Mouse (Mus musculus): ENCODE results near the gene Btbd2. TPM values are rescaled to one million over a fixed set of nuclear protein-coding genes. Genes with fewer than 3 reads are reported as not detected.
A peak's percentile ranks its signal among the peaks of the same experiment; 100 is the strongest.
"Not testable (repeated sequence)": the region's sequence is repeated elsewhere in the genome, so short reads cannot be mapped to it uniquely, and the experiment has no call there.

The Btbd2 gene
- polyA plus RNA-seq, 1 experiment from 2014 or later: 33.2 TPM

DNA sequence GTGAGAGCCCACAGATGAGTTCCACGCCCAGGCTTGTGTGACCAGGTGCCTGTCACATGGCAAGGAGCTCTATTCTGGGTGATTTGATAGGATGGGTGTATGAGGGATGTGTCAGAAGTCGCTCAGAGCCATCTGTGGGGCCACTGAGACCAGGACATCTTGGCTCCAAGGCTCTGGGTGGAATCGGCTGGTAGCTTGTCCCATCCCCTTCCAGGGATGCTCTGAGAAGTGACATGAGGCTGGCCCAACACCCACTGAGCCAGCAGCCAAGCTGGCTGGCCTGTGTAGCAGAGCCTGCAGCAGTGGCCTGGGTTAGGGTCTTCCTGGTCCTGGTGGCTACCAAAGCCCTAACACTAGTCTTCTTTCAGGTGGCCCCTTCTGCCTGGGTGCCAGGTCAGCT is 48.4 kb downstream of the Btbd2 start:
- H3K27ac ChIP-seq (ENCODE audit: low read length): no peak overlapping the region
- no peaks in the 10 kb centered on the region for H3K9me3 ChIP-seq (ENCODE audit: control insufficient read depth, low read length)
- no peak for ATAC-seq (ENCODE audit: low read depth)
- peaks cover 9% of the 10 kb centered on the region for H3K4me1 ChIP-seq (replicated peaks; ENCODE audit: control insufficient read depth, insufficient read depth, low read length)
- no peak overlapping the region for H3K4me2 ChIP-seq (ENCODE audit: low read depth, low read length)
- H3K4me3 ChIP-seq (ENCODE audit: low read length): no peak overlapping the region
- H3K27me3 ChIP-seq (ENCODE audit: control insufficient read depth, insufficient read depth, low read depth, low read length): no peaks in the 10 kb centered on the region
- H3K9ac ChIP-seq (ENCODE audit: low read length): no peak overlapping the region
- peaks cover 27% of the 10 kb centered on the region for H3K36me3 ChIP-seq (ENCODE audit: control insufficient read depth, insufficient read depth, low read length)
- WGBS: 79% methylated on average over 3 of the region's 3 CpGs

DNA sequence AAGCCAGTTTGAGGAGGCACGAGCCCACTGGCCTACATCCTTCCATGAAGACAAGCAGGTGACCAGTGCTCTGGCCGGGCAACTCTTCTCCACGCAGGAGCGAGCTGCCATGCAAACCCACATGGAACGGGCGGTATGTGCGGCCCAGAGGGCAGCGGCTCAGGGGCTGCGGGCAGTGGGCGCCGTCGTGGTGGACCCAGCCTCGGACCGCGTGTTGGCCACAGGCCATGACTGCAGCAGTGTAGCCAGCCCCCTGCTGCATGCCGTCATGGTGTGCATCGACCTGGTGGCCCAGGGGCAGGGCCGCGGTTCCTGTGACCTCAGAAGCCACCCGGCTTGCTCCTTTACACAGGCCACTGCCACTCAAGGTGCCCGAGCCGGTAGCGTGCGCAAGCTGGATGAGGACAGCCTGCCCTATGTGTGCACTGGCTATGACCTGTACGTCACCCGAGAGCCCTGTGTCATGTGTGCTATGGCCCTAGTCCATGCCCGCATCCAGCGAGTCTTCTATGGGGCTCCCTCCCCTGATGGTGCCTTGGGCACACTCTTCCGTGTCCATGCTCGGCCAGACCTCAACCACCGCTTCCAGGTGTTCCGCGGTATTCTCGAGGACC is 50.0 kb downstream of the Btbd2 start:
- Histone ChIP-seq H3K9ac (ENCODE audit: low read length) (no peak overlapping the region), H3K9me3 (ENCODE audit: control insufficient read depth, low read length) (no peaks in the 10 kb centered on the region), H3K36me3 (ENCODE audit: control insufficient read depth, insufficient read depth, low read length) (peaks cover 24% of the 10 kb centered on the region), H3K4me3 (ENCODE audit: low read length) (no peak overlapping the region), H3K27me3 (ENCODE audit: control insufficient read depth, insufficient read depth, low read depth, low read length) (no peaks in the 10 kb centered on the region), H3K27ac (ENCODE audit: low read length) (no peak overlapping the region), H3K4me1 (replicated peaks; ENCODE audit: control insufficient read depth, insufficient read depth, low read length) (peaks cover 15% of the 10 kb centered on the region), H3K4me2 (ENCODE audit: low read depth, low read length) (no peak overlapping the region)
- 92% methylated on average over 34 of the region's 34 CpGs for WGBS
- ATAC-seq (ENCODE audit: low read depth): no peak

DNA sequence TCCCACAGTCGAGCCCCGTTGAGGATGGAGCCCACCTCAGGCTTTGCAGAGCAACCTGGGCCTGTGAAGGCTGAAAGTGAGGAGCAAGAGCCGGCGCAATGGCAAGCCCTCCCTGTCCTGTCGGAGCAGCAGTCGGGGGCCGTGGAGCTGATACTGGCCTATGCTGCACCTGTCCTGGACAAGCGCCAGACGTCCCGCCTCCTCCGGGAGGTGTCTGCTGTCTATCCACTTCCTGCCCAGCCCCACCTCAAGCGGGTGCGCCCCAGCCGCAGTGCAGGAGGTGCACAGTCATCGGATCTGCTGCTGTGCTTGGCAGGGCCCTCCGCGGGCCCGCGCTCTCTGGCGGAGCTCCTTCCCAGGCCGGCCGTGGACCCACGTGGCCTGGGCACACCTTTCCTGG is 50.6 kb downstream of the Btbd2 start:
- H3K4me1 ChIP-seq (replicated peaks; ENCODE audit: control insufficient read depth, insufficient read depth, low read length): peaks cover 15% of the 10 kb centered on the region
- H3K9ac ChIP-seq (ENCODE audit: low read length): no peak overlapping the region
- ATAC-seq (ENCODE audit: low read depth): no peak
- no peak overlapping the region for H3K4me3 ChIP-seq (ENCODE audit: low read length)
- no peak overlapping the region for H3K27ac ChIP-seq (ENCODE audit: low read length)
- WGBS: 82% methylated on average over 23 of the region's 23 CpGs
- no peak overlapping the region for H3K4me2 ChIP-seq (ENCODE audit: low read depth, low read length)
- no peaks in the 10 kb centered on the region for H3K27me3 ChIP-seq (ENCODE audit: control insufficient read depth, insufficient read depth, low read depth, low read length)
- H3K36me3 ChIP-seq (ENCODE audit: control insufficient read depth, insufficient read depth, low read length): peaks cover 24% of the 10 kb centered on the region
- no peaks in the 10 kb centered on the region for H3K9me3 ChIP-seq (ENCODE audit: control insufficient read depth, low read length)

DNA sequence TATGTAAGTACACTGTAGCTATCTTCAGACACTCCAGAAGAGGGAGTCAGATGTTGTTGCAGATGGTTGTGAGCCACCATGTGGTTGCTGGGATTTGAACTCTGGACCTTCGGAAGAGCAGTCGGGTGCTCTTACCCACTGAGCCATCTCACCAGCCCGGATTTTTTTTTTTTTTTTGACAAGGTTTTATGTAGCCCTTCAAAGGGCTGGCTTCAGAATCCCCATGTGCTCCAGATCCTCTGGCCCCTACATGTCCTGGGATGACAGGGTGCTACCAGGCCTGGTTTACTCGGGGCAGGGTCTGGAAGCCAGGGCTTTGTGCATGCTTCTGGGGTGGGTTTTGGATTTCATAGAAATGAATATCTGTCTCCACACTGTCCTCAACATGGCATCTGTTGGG is 51.1 kb downstream of the Btbd2 start, which contains the start of gene Gm49322:
Gene Gm49322 (plus strand): TSS at position 301 of the 400 bp plus-strand sequence.
- H3K27ac ChIP-seq (ENCODE audit: low read length); H3K9me3 ChIP-seq (ENCODE audit: control insufficient read depth, low read length); H3K4me3 ChIP-seq (ENCODE audit: low read length); H3K27me3 ChIP-seq (ENCODE audit: control insufficient read depth, insufficient read depth, low read depth, low read length); H3K4me2 ChIP-seq (ENCODE audit: low read depth, low read length); ATAC-seq (ENCODE audit: low read depth); H3K9ac ChIP-seq (ENCODE audit: low read length): not testable (repeated sequence)
- Histone ChIP-seq H3K4me1 (replicated peaks; ENCODE audit: control insufficient read depth, insufficient read depth, low read length) (peaks cover 15% of the 10 kb centered on the region), H3K36me3 (ENCODE audit: control insufficient read depth, insufficient read depth, low read length) (peaks cover 24% of the 10 kb centered on the region)
- 67% methylated on average over 3 of the region's 4 CpGs for WGBS

DNA sequence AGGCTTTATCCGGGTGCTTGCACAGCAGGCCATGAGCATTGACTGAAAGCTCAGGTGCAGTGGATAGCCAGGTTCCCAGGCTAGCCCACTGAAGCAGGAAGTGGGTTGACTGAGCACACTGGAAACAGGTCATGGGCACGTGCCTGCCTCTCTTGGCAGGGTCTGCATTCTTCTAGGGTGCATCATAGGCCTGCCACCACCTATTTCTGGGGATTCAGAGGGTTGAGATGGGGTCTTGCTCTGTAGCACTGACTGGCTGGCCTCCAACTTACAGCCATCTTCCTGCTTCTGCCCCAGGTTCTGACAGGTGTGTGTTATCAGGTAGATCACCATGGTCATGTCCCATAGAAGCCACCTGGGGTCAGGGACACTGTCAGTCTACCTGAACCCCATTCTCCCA is 51.9 kb downstream of the Btbd2 start:
- Histone ChIP-seq H3K27ac (ENCODE audit: low read length) (no peak overlapping the region), H3K4me2 (ENCODE audit: low read depth, low read length) (no peak overlapping the region), H3K4me3 (ENCODE audit: low read length) (no peak overlapping the region), H3K4me1 (replicated peaks; ENCODE audit: control insufficient read depth, insufficient read depth, low read length) (peaks cover 15% of the 10 kb centered on the region), H3K27me3 (ENCODE audit: control insufficient read depth, insufficient read depth, low read depth, low read length) (no peaks in the 10 kb centered on the region), H3K9me3 (ENCODE audit: control insufficient read depth, low read length) (no peaks in the 10 kb centered on the region), H3K9ac (ENCODE audit: low read length) (no peak overlapping the region), H3K36me3 (ENCODE audit: control insufficient read depth, insufficient read depth, low read length) (peaks cover 24% of the 10 kb centered on the region)
- WGBS: 87% methylated on average over 2 of the region's 2 CpGs
- no peak for ATAC-seq (ENCODE audit: low read depth)

DNA sequence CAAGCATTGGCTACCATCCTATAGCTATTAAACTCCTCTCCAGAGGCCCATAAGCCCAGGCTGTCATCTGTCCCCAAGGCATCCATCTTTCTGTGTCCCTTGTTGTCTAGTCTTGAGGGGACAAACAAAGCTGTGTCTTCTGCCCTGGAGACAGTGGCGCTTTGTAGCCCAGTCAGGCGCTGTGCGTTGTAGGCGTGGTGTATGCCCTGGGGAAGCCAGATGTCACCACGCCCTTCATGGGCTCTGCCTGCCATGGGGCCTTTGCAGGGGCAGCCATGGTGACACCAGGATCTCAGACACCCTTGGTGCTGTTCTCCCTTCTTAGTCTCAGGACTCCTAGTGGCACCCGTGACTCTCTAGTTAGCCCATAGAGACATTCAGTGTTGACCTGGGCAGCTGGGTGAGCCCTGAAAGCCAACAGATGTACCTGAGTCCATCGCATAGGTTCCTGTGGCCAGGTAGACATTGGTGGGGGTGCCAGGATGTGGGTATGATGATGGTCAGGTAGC is 52.8 kb downstream of the Btbd2 start:
- H3K4me1 ChIP-seq (replicated peaks; ENCODE audit: control insufficient read depth, insufficient read depth, low read length): peaks cover 15% of the 10 kb centered on the region
- no peak for ATAC-seq (ENCODE audit: low read depth)
- peaks cover 22% of the 10 kb centered on the region for H3K36me3 ChIP-seq (ENCODE audit: control insufficient read depth, insufficient read depth, low read length)
- H3K4me2 ChIP-seq (ENCODE audit: low read depth, low read length): peak overlapping the region; percentile 88
- H3K27ac ChIP-seq (ENCODE audit: low read length): no peak overlapping the region
- no peak overlapping the region; the same call in 1 of the 2 replicates for H3K4me3 ChIP-seq (ENCODE audit: low read length)
- H3K27me3 ChIP-seq (ENCODE audit: control insufficient read depth, insufficient read depth, low read depth, low read length): no peaks in the 10 kb centered on the region
- H3K9ac ChIP-seq (ENCODE audit: low read length): peak overlapping the region; percentile 73; the same call in 1 of the 2 replicates
- H3K9me3 ChIP-seq (ENCODE audit: control insufficient read depth, low read length): no peaks in the 10 kb centered on the region
- 88% methylated on average over 7 of the region's 7 CpGs for WGBS

DNA sequence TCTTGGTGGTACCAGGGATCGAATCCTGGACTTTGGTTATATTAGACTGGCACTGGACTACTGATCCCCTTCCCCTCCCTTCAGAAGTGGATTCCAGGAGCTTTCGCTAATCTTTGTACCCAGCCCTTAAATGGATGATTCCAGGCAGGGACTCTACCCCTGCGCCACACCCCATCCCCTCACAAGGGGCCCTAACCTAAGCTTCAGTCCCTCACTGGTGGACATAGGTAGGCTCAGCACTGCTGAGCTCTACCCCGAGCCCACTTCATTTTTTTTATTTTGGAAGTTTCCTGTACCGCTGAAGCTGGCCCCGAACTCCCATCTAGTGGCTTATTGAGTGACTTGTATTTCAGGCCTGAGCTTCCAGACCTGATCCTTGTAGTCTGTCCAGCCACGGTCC is 53.5 kb downstream of the Btbd2 start:
- 23% methylated on average over 7 of the region's 7 CpGs for WGBS
- Histone ChIP-seq H3K4me2 (ENCODE audit: low read depth, low read length) (peak overlapping the region; percentile 88), H3K9ac (ENCODE audit: low read length) (peak overlapping the region; percentile 73), H3K36me3 (ENCODE audit: control insufficient read depth, insufficient read depth, low read length) (peaks cover 18% of the 10 kb centered on the region), H3K9me3 (ENCODE audit: control insufficient read depth, low read length) (no peaks in the 10 kb centered on the region), H3K4me3 (ENCODE audit: low read length) (peak overlapping the region; percentile 67), H3K27ac (ENCODE audit: low read length) (peak overlapping the region; percentile 78), H3K27me3 (ENCODE audit: control insufficient read depth, insufficient read depth, low read depth, low read length) (no peaks in the 10 kb centered on the region), H3K4me1 (replicated peaks; ENCODE audit: control insufficient read depth, insufficient read depth, low read length) (peaks cover 15% of the 10 kb centered on the region)
- ATAC-seq (ENCODE audit: low read depth): no peak

DNA sequence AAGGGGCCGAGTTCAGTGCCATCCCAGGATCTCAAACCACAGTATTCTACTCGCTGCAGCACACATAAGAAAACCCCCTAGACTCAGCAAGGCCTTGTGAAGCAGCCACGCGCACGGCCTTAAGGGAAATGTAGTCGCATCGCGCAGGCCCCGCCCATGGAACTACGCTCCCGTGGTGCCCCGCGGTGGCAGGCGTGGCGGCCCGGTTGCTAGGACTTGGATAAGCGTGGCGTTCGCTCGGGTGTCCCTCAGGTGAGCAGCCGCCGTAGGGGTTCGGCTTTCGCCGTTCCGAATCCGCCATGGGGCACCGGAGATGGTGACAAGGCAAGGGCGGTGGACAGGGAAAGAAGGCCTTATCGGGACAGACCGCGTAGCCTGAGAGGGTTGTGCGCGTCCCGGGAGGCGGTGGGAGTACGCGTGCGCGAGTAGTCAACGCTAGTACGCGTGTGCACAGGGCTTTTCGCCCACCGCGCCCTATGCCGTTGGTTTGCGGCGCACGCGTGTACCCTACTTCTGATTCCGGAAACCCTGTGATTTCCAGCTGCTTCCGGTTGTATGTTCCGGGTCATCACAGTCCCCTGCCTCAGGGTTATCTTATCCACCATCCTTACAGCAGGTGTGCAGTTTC is 54.1 kb downstream of the Btbd2 start, which contains the start of the genes Scamp4 and Adat3:
Gene Scamp4 (plus strand): TSS at position 175 of the 628 bp plus-strand sequence.
Gene Adat3 (plus strand): TSS at position 183 of the 628 bp plus-strand sequence.
- peak within 1 kb of the TSS; percentile 88 for H3K4me2 ChIP-seq (ENCODE audit: low read depth, low read length)
- peaks cover 15% of the 10 kb centered on the region for H3K4me1 ChIP-seq (replicated peaks; ENCODE audit: control insufficient read depth, insufficient read depth, low read length)
- peak within 1 kb of the TSS; percentile 67 for H3K4me3 ChIP-seq (ENCODE audit: low read length)
- peak; percentile 98 for ATAC-seq (ENCODE audit: low read depth)
- H3K27me3 ChIP-seq (ENCODE audit: control insufficient read depth, insufficient read depth, low read depth, low read length): no peaks in the 10 kb centered on the region
- under 1% methylated on average over 54 of the region's 54 CpGs for whole genome bisulfite sequencing
- H3K9ac ChIP-seq (ENCODE audit: low read length): peak within 1 kb of the TSS; percentile 73
- H3K9me3 ChIP-seq (ENCODE audit: control insufficient read depth, low read length): no peaks in the 10 kb centered on the region
- peak within 1 kb of the TSS; percentile 78 for H3K27ac ChIP-seq (ENCODE audit: low read length)
- H3K36me3 ChIP-seq (ENCODE audit: control insufficient read depth, insufficient read depth, low read length): peaks cover 16% of the 10 kb centered on the region

DNA sequence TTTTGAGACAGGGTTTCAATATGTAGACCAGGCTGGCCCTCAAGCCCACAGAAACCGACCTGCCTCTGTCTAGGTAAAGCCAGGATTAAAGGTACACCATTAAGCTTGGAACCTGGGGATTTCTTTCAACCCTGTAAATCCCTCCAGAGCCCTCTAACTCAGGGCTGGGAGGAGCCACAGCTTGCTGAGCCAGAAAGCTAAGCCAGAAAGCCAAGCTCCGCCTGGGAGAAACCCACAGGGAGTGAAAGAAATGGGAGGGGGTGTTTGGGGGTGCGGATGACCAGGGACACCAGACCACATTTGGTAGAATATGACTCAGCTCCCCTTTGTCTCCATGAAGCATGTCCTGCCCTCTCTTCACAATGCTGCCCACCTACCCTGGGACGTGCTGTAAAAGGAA is 60.6 kb downstream of the Btbd2 start:
- Histone ChIP-seq H3K4me2 (ENCODE audit: low read depth, low read length) (no peak overlapping the region), H3K27ac (ENCODE audit: low read length) (no peak overlapping the region), H3K4me1 (replicated peaks; ENCODE audit: control insufficient read depth, insufficient read depth, low read length) (no peaks in the 10 kb centered on the region), H3K27me3 (ENCODE audit: control insufficient read depth, insufficient read depth, low read depth, low read length) (no peaks in the 10 kb centered on the region), H3K4me3 (ENCODE audit: low read length) (no peak overlapping the region), H3K9me3 (ENCODE audit: control insufficient read depth, low read length) (no peaks in the 10 kb centered on the region), H3K9ac (ENCODE audit: low read length) (no peak overlapping the region), H3K36me3 (ENCODE audit: control insufficient read depth, insufficient read depth, low read length) (no peaks in the 10 kb centered on the region)
- ATAC-seq (ENCODE audit: low read depth): no peak
- WGBS: 28% methylated on average over 4 of the region's 4 CpGs

All from lung, embryonic 16.5 days (tissue).